Mouse (Mus musculus) midbrain, postnatal 0 days (tissue): Measurements from ENCODE around the gene Epm2aip1. TPM values are rescaled to one million over a fixed set of nuclear protein-coding genes. Genes with fewer than 3 reads are reported as not detected.

ENCODE experiments used
- ATAC-seq: fragments of 200-750 bp; cut with Nextera tagmentation; 2 replicates; pipeline ENCODE4 v1.8.0; 2017; ENCODE audit warnings: moderate number of reproducible peaks, mild to moderate bottlenecking, moderate TSS enrichment, moderate library complexity; ENCODE audit not compliant: low FRiP score
- DNase-seq: peaks from one replicate; pipeline ENCODE4 v3.0.0-alpha.2; 2015; ENCODE audit warnings: low spot score
- H3K27ac ChIP-seq: fragments of 300-500 bp; sonication (generic); 2 replicates; pipeline ENCODE4 v1.5.1; 2014; ENCODE audit warnings: low read depth, mild to moderate bottlenecking, low read length, mixed read lengths
- H3K27me3 ChIP-seq: fragments of 300-500 bp; sonication (generic); 2 replicates; pipeline ENCODE4 v1.6.1; 2014; ENCODE audit warnings: low read length, control low read depth, mixed read lengths; ENCODE audit not compliant: insufficient read depth
- H3K36me3 ChIP-seq: fragments of 300-500 bp; sonication (generic); 2 replicates; pipeline ENCODE4 v1.6.1; 2014; ENCODE audit warnings: low read length, control low read depth, mixed read lengths; ENCODE audit not compliant: insufficient read depth
- H3K4me1 ChIP-seq: fragments of 300-500 bp; sonication (generic); 2 replicates; pipeline ENCODE4 v1.6.1; 2014; ENCODE audit warnings: mild to moderate bottlenecking, control low read depth, antibody characterized with exemption, low read length, mixed read lengths; ENCODE audit not compliant: insufficient read depth
- H3K4me2 ChIP-seq: fragments of 300-500 bp; sonication (generic); 2 replicates; pipeline ENCODE4 v1.6.1; 2014; ENCODE audit warnings: low read depth, mild to moderate bottlenecking, low read length, mixed read lengths; ENCODE audit not compliant: poor library complexity, severe bottlenecking
- H3K4me3 ChIP-seq: fragments of 300-500 bp; sonication (generic); 2 replicates; pipeline ENCODE4 v1.5.1; 2014; ENCODE audit warnings: low read depth, mild to moderate bottlenecking, low read length, moderate library complexity
- H3K9ac ChIP-seq: fragments of 300-500 bp; sonication (generic); replicated peaks from 2 replicates; pipeline ENCODE4 v1.6.1; 2014; ENCODE audit warnings: mild to moderate bottlenecking, low read length, moderate library complexity, mixed read lengths; ENCODE audit not compliant: poor library complexity, severe bottlenecking
- H3K9me3 ChIP-seq: fragments of 300-500 bp; sonication (generic); 2 replicates; pipeline ENCODE4 v1.6.1; 2016; ENCODE audit warnings: low read length, control low read depth
- CTCF ChIP-seq: IDR thresholded peaks from 2 replicates; pipeline ENCODE4 v1.5.1; 2016; ENCODE audit warnings: antibody characterized with exemption, mild to moderate bottlenecking
- WGBS: fragments of 180-500 bp; shearing (Covaris S2); extraction: QIAGEN DNeasy Blood & Tissue Kit; methylation state at CpG from one replicate; pipeline ENCODE4 v1.1.7; 2014; 5-methylcytosine and 5-hydroxymethylcytosine counted together
- polyA plus RNA-seq: library from polyadenylated mRNA; unstranded; fragments of >200 nt; fragmentation: Nextera tagmentation; extraction: Ambion mirVana; gene quantifications from 2 replicates; pipeline ENCODE4 v1.2.1, GENCODE M21; 2015
- total RNA-seq: library from RNA; depleted of rRNA; stranded (reverse); fragments of >200 nt; gene quantifications from 2 replicates; pipeline ENCODE4 v1.2.3, GENCODE M21; 2014

Gene Epm2aip1
- total and polyA plus RNA-seq, 2 experiments from 2014 or later, result 46.6 to 95.1 TPM

DNA sequence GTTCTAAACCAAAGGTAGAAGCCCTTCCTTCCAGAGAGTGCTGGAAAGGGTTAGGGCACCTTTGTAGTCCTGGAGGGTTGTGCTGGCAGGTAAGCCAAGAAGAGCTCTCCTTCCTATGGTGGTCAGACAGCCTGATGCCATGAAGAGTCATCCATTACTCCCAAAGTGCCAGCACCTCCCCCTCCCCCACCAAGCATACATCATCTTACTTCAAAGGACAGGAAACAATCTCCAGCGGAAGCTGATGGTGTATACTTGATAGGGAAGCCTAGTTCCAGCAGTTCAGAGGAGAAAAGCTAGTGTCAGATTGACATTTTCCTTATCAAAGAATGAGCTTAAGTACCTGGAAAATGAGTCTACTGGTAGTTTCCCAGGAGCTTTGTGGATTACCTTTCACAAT is 3.4 kb downstream of the Epm2aip1 start:
- Histone ChIP-seq H3K9me3 (no peaks in the 10 kb centered on the region), H3K36me3 (peaks cover 20% of the 10 kb centered on the region), H3K27me3 (no peaks in the 10 kb centered on the region), H3K4me1 (peaks cover 21% of the 10 kb centered on the region; the same call in 1 of the 2 replicates), H3K27ac (no peak overlapping the region), H3K4me2 (peak overlapping the region; percentile 23; the same call in 1 of the 2 replicates), H3K9ac (no peak overlapping the region), H3K4me3 (peak overlapping the region; percentile 1; the same call in 1 of the 2 replicates)
- ATAC-seq (no peak), DNase-seq (no peak)
- no peak for TF ChIP-seq CTCF
- WGBS, result 38% methylated on average over 1 of the region's 1 CpGs

DNA sequence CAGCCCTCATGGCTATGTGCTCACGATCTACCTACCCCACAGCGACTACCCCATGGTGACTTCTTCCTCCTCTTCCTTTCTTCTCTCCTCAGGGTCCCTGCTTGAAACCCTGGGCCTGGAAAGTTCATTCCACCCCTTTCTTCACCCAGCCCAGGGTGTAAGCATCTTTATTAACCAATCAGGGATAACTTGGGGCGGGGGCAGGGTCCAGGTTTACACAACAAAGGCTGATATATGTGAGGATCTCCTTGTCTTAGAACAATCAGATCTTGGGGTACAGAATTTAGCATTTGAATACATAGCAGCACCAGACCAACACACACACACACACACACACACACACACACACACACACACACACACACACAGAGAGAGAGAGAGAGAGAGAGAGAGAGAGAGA is 13.3 kb downstream of the Epm2aip1 start:
- DNase-seq, result no peak
- Histone ChIP-seq H3K27me3 (no peaks in the 10 kb centered on the region), H3K4me3 (no peak overlapping the region), H3K4me1 (peaks cover 5% of the 10 kb centered on the region; the same call in 1 of the 2 replicates), H3K4me2 (no peak overlapping the region), H3K9ac (no peak overlapping the region), H3K36me3 (no peaks in the 10 kb centered on the region), H3K27ac (no peak overlapping the region), H3K9me3 (no peaks in the 10 kb centered on the region)
- no peak for TF ChIP-seq CTCF
- 26% methylated on average over 3 of the region's 3 CpGs for WGBS
- ATAC-seq, result no peak

GRCm38 (mm10) chr9:111285676-111286075 is 13.9 kb downstream of the Epm2aip1 start:
- ATAC-seq (no peak), DNase-seq (peak; percentile 52)

GRCm38 (mm10) chr9:111286468-111286867 is 14.7 kb downstream of the Epm2aip1 start:
- ATAC-seq (no peak), DNase-seq (peak; percentile 17)
- TF ChIP-seq CTCF, result peak; percentile 63

More at GRCm38 (mm10) chr9:111285676-111286075, 13.9 kb downstream of the Epm2aip1 start:
- H3K4me3 ChIP-seq, result no peak overlapping the region
- TF ChIP-seq CTCF, result no peak
- 2% methylated on average over 5 of the region's 5 CpGs for WGBS
- no peaks in the 10 kb centered on the region for H3K36me3 ChIP-seq
- H3K9me3 ChIP-seq, result no peaks in the 10 kb centered on the region
- H3K27ac ChIP-seq, result peak overlapping the region; percentile 63; the same call in 1 of the 2 replicates
- no peaks in the 10 kb centered on the region for H3K27me3 ChIP-seq
- no peak overlapping the region for H3K9ac ChIP-seq
- H3K4me2 ChIP-seq, result peak overlapping the region; percentile 9; the same call in 1 of the 2 replicates
- peaks cover 6% of the 10 kb centered on the region; the same call in 1 of the 2 replicates for H3K4me1 ChIP-seq

GRCm38 (mm10) chr9:111287956-111288355 is 16.2 kb downstream of the Epm2aip1 start:
- no peaks in the 10 kb centered on the region for H3K9me3 ChIP-seq

More at GRCm38 (mm10) chr9:111286468-111286867, 14.7 kb downstream of the Epm2aip1 start:
- Histone ChIP-seq H3K4me3 (no peak overlapping the region), H3K36me3 (no peaks in the 10 kb centered on the region), H3K4me2 (no peak overlapping the region), H3K9ac (no peak overlapping the region), H3K27ac (no peak overlapping the region), H3K4me1 (peaks cover 6% of the 10 kb centered on the region; the same call in 1 of the 2 replicates), H3K9me3 (no peaks in the 10 kb centered on the region), H3K27me3 (no peaks in the 10 kb centered on the region)
- 69% methylated on average over 2 of the region's 2 CpGs for WGBS

GRCm38 (mm10) chr9:111289294-111289831 is 17.6 kb downstream of the Epm2aip1 start:
- Histone ChIP-seq H3K4me3 (no peak overlapping the region), H3K27ac (no peak overlapping the region), H3K27me3 (no peaks in the 10 kb centered on the region), H3K36me3 (no peaks in the 10 kb centered on the region), H3K4me2 (no peak overlapping the region), H3K4me1 (peaks cover 6% of the 10 kb centered on the region; the same call in 1 of the 2 replicates), H3K9ac (no peak overlapping the region), H3K9me3 (no peaks in the 10 kb centered on the region)
- no peak for TF ChIP-seq CTCF
- DNase-seq, result no peak
- WGBS, result 57% methylated on average over 9 of the region's 9 CpGs
- ATAC-seq, result 0 out of 2 replicates have a peak, but pooled peaks have one; percentile 12

More at GRCm38 (mm10) chr9:111287956-111288355, 16.2 kb downstream of the Epm2aip1 start:
- DNase-seq (no peak), ATAC-seq (no peak)
- Histone ChIP-seq H3K4me1 (peaks cover 6% of the 10 kb centered on the region; the same call in 1 of the 2 replicates), H3K9ac (no peak overlapping the region), H3K36me3 (no peaks in the 10 kb centered on the region), H3K4me2 (no peak overlapping the region), H3K27me3 (no peaks in the 10 kb centered on the region), H3K4me3 (no peak overlapping the region), H3K27ac (no peak overlapping the region)
- no peak for TF ChIP-seq CTCF
- 98% methylated on average over 4 of the region's 4 CpGs for WGBS
